28 mouse cellular contexts compared by ENCODE assay signal in genomic region chr17:68115599-68115998, GRCm38 (mm10).
DNase-seq lines count a peak whose midpoint lies in the region; ATAC-seq lines count a peak whose summit lies in the region.
"Had no signal": no experiment of that assay in that cellular context is flagged by ENCODE, and none has a peak within 500 bp of the region (broad histone marks: within the 10 kb centered on the region; RNA-seq: fewer than 3 reads in every experiment).

No protein-coding gene starts in this region.

- H3K4me3 ChIP-seq in heart, embryonic 15.5 days, result no peak overlapping the region
- H3K4me3 ChIP-seq in lung, embryonic 16.5 days (ENCODE audit: low read length), result no peak overlapping the region
- no peak overlapping the region for H3K4me3 ChIP-seq in stomach, embryonic 15.5 days (replicated peaks)
- H3K4me3 ChIP-seq: forebrain, embryonic 13.5 days; hindbrain, embryonic 13.5 days; limb, embryonic 10.5 days; limb, embryonic 15.5 days; liver, embryonic 15.5 days; myocyte; neural tube, embryonic 12.5 days had no signal

- intact Hi-C loops in heart, postnatal 14 days (cut with DNase I), result no loop called here

- DNase-seq in heart, postnatal 14 days, result no peak
- no peak for DNase-seq in lung, postnatal 10 days
- peak; percentile 36 for DNase-seq in R1 (ENCODE audit: low read depth, low spot score)
- DNase-seq: adrenal gland, adult 8-10 months; cerebellum, adult 8-10 months; cerebellum, postnatal 25 days; gastrocnemius, postnatal 10 days; heart, postnatal 36 days; kidney, adult 9 months; kidney, postnatal 10 days; layer of hippocampus, adult 9-11 months; lung, postnatal 4 days; right cerebral cortex, adult 18-20 months; spleen, adult 18-20 months had no signal

- H3K9me3 ChIP-seq in heart, embryonic 15.5 days (replicated peaks), result no peaks in the 10 kb centered on the region
- no peaks in the 10 kb centered on the region for H3K9me3 ChIP-seq in lung, embryonic 16.5 days (ENCODE audit: control insufficient read depth, low read length)
- no peaks in the 10 kb centered on the region for H3K9me3 ChIP-seq in stomach, embryonic 15.5 days
- H3K9me3 ChIP-seq: forebrain, embryonic 13.5 days; hindbrain, embryonic 13.5 days; limb, embryonic 10.5 days; limb, embryonic 15.5 days; liver, embryonic 15.5 days; neural tube, embryonic 12.5 days had no signal

- H3K36me3 ChIP-seq in heart, embryonic 15.5 days, result no peaks in the 10 kb centered on the region
- no peaks in the 10 kb centered on the region for H3K36me3 ChIP-seq in lung, embryonic 16.5 days (ENCODE audit: control insufficient read depth, insufficient read depth, low read length)
- H3K36me3 ChIP-seq in stomach, embryonic 15.5 days, result no peaks in the 10 kb centered on the region
- H3K36me3 ChIP-seq: hindbrain, embryonic 13.5 days; limb, embryonic 10.5 days; limb, embryonic 15.5 days; liver, embryonic 15.5 days; neural tube, embryonic 12.5 days had no signal

- no peak overlapping the region for H3K4me2 ChIP-seq in heart, embryonic 15.5 days
- H3K4me2 ChIP-seq in lung, embryonic 16.5 days (ENCODE audit: low read depth, low read length), result no peak overlapping the region
- no peak overlapping the region for H3K4me2 ChIP-seq in stomach, embryonic 15.5 days
- H3K4me2 ChIP-seq: forebrain, embryonic 13.5 days; hindbrain, embryonic 13.5 days; limb, embryonic 15.5 days; liver, embryonic 15.5 days; neural tube, embryonic 12.5 days had no signal

- WGBS in heart, embryonic 15.5 days, result 64% methylated on average over 4 of the region's 4 CpGs
- 47% methylated on average over 4 of the region's 4 CpGs for WGBS in lung, embryonic 16.5 days
- WGBS in stomach, embryonic 15.5 days, result 50% methylated on average over 4 of the region's 4 CpGs

- no peak overlapping the region for H3K9ac ChIP-seq in heart, embryonic 15.5 days
- H3K9ac ChIP-seq in lung, embryonic 16.5 days (ENCODE audit: low read length), result no peak overlapping the region
- no peak overlapping the region for H3K9ac ChIP-seq in stomach, embryonic 15.5 days
- H3K9ac ChIP-seq: forebrain, embryonic 13.5 days; hindbrain, embryonic 13.5 days; limb, embryonic 15.5 days; liver, embryonic 15.5 days; neural tube, embryonic 12.5 days had no signal

- no peaks in the 10 kb centered on the region for H3K27me3 ChIP-seq in heart, embryonic 15.5 days
- no peaks in the 10 kb centered on the region for H3K27me3 ChIP-seq in lung, embryonic 16.5 days (ENCODE audit: control insufficient read depth, insufficient read depth, low read depth, low read length)
- no peaks in the 10 kb centered on the region for H3K27me3 ChIP-seq in stomach, embryonic 15.5 days (replicated peaks)
- H3K27me3 ChIP-seq: forebrain, embryonic 13.5 days; hindbrain, embryonic 13.5 days; limb, embryonic 15.5 days; liver, embryonic 15.5 days; neural tube, embryonic 12.5 days had no signal

- ATAC-seq in heart, embryonic 15.5 days (replicated peaks; ENCODE audit: insufficient number of reproducible peaks, insufficient read depth, low FRiP score, low read depth), result 0 out of 2 replicates have a peak, but pooled peaks have one; percentile 35
- ATAC-seq in lung, embryonic 16.5 days (ENCODE audit: low read depth), result peak; percentile 42
- ATAC-seq in stomach, embryonic 15.5 days (ENCODE audit: insufficient read depth, low FRiP score, low read depth), result peak; percentile 47; the same call in 1 of the 2 replicates
- no peak for ATAC-seq in monocyte, adult 5-6 weeks (replicated peaks; ENCODE audit: insufficient number of reproducible peaks, low FRiP score, low TSS enrichment, poor library complexity, severe bottlenecking)
- ATAC-seq: activated CD4-positive, CD25-positive, alpha-beta regulatory T cell, adult 4 months; forebrain, embryonic 13.5 days; intestine, embryonic 16.5 days; midbrain, embryonic 16.5 days had no signal

- H3K4me1 ChIP-seq in heart, embryonic 15.5 days (replicated peaks), result no peaks in the 10 kb centered on the region
- 0 out of 2 replicates have a peak, but pooled peaks cover 12% of the 10 kb centered on the region for H3K4me1 ChIP-seq in lung, embryonic 16.5 days (replicated peaks; ENCODE audit: control insufficient read depth, insufficient read depth, low read length)
- no peaks in the 10 kb centered on the region for H3K4me1 ChIP-seq in stomach, embryonic 15.5 days
- H3K4me1 ChIP-seq: forebrain, embryonic 13.5 days; hindbrain, embryonic 13.5 days; liver, embryonic 15.5 days; neural tube, embryonic 12.5 days had no signal

- H3K27ac ChIP-seq in heart, embryonic 15.5 days, result no peak overlapping the region
- no peak overlapping the region for H3K27ac ChIP-seq in lung, embryonic 16.5 days (ENCODE audit: low read length)
- no peak overlapping the region for H3K27ac ChIP-seq in stomach, embryonic 15.5 days
- H3K27ac ChIP-seq: forebrain, embryonic 13.5 days; hindbrain, embryonic 13.5 days; limb, embryonic 10.5 days; limb, embryonic 15.5 days; liver, embryonic 15.5 days; neural tube, embryonic 12.5 days had no signal
